Mouse (Mus musculus) left cerebral cortex, postnatal 4 days (tissue): ENCODE measurements around the gene Hes2. TPM values are rescaled to one million over a fixed set of nuclear protein-coding genes. Genes with fewer than 3 reads are reported as not detected.

Experiments used
- DNase-seq: peaks from one replicate; pipeline ENCODE4 v3.0.0-alpha.2; 2022
- intact Hi-C: fragments of 180-260 bp; cut with DNase I; formaldehyde crosslinking; loops from one replicate; pipeline ENCODE4 v1.15.1; 2025
- total RNA-seq, 2 experiments: library from RNA; stranded (reverse); gene quantifications; 2 replicates each; pipeline ENCODE4 v1.2.3; 2021

Gene Hes2
- total RNA-seq, 2 experiments from 2014 or later, result not detected

DNA sequence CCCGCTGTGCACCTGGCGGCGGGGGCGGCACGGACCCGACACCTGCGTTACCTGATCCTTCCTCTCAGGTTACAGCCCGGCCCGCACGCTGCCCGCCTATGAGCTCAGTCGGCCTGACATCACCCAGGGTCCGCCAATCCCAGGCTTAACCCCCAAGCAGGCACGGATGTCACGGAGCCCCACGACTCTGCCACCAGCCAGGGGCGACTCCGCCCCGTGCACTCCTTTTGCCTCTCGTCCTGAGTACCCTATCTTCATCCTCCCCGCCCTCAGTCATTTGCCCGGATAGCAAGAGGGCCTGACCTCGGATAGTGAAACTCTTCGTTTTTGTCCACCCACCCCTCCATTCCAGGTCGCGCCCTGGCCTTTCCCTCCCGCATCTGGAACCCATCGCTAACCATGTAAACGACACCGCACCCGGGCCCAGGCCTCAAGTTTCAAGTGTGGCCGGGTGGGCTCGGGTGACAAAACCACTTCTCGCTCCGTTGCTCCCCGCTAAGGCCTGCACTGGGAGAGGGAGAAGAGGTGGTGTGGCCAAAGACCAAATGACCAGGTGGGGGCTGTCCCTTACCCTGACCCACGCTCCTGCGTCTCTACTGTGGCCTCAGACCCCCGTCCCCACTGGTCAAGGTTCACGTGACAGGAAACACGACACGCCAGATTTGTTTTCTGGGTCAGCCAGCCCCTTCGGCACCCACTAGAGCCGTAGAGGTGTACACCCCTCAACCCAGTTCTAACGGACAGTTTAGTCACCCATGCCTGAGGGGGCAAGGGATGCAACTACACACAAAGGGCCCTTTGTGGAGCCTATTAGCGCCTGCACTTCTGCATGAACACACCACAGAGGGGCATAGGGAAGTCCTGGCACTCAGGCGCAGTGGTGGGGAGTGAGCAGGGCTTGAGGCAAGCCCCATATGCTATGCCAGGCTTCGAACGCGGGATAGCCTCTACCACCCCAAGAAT, 26.6 kb upstream of the Hes2 start:
- intact Hi-C loops, result no loop called here
- DNase-seq, result no peak

DNA sequence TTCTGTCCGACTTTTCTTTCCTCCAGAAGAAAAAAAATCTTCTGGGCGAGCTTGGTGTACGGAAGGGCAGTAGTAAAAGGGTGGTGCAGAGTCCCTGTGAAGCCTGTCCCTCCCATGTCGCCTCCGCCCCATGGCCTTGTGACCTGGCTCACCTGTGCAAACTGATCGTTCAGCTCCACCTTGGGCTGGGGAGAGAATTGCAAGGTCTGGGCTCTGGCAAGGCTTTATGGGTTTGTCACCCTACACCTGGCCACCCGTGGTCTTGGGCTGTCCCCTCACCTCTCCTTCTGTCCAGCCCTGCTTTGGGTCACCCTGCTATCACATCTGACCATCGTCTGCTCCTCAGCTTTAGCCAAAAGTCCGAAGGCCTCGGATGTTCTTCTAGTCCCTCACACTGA, 25.9 kb upstream of the Hes2 start:
- intact Hi-C loops, result no loop called here
- DNase-seq, result no peak

GRCm38 (mm10) chr4:152133213-152133612, 25.5 kb upstream of the Hes2 start:
- no peak for DNase-seq
- intact Hi-C loops, result no loop called here

DNA sequence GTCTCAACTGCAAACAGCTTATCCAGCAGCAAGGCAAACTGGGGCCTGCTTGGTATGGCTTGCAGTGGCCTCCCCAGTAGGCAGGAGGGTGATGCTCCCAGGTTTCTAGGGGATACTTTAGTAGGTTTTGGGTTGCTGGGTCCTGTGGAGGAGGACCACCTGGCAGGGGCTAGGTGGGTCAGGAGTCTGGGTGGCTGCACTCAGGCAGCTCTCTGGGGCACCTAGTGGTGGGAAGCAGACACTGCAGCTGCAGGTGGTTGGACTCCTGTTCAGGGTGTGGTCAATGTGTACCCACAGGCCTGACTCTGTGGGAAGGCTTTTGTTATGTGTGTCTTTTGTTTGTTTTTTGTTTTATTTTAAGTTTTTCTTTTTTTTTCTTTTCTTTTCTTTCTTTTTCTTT, 24.2 kb upstream of the Hes2 start:
- no peak for DNase-seq
- intact Hi-C loops, result no loop called here

DNA sequence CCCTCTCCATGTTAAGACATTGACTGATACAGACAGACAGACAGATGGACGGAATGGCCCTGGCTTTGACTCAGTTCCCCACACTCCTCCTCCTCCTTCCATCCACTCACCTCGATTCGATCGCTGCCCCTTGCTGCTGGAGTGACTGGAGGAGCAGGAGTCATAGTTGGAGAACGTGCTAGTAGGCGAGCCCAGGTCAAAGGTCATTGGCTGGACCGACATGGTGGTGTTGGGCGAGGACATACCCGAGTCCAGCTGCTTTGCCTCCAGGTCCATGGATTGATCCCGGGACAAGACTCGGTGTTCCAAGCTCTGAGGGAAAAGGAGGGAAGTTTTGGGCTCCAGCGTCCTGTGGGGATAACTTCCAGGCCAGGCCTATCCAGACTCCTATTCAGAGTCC, 23.3 kb upstream of the Hes2 start:
- intact Hi-C loops, result no loop called here
- no peak for DNase-seq

DNA sequence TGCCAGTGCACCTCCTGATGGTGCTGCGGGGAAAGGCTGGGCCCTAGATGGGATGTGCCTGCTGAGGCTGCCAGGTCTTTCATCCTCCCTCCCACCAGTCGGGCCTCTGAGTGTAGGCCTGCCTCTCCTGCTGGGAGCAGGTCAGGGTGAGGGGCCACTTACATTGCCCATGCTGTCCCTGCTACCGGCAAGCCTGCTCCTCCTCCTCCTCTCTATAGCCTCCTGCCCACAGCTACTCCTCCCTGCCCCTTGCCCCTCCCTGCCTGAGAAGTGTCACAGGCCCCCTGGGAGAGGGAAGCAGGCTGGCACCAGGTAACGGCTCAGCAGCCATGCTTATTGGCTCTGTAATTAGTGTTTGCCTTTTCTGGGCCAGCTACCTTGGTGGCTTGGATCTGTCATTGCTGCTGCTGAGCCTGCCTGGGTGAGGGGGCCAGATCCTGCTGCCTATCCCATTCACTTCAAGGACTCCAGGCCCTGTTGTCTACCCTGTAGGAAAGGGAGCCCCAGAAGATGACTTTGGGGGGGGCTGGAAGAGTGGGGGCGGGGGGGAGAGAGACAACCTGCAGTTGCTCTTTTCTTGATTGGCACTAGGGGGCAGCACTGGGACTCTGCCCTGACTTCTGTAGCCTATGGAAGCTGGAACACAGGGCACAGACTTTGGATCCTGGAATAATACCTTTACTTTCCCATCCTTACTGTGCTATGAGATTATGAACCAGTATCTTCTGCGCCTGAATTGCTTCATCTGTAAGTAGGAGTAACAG, 22.4 kb upstream of the Hes2 start:
- DNase-seq, result no peak
- intact Hi-C loops, result no loop called here

DNA sequence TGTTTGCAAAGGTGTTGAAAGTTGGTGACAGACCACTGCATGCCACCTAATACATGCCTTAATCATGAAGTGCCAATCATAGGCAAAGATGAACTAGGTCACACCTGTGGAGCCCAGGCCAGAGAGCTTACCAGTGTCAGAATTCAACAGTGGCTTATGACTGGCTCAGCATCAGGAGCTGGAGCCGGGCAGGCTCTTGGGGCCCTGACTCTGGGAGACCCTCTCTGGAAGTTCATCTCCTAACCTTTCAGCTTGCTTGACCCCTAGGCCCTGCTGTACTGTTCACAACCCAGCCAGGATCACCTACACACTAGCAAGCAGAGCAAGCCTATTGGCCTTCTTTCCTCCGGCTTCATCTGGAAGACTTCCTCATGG, 21.8 kb upstream of the Hes2 start:
- no peak for DNase-seq
- intact Hi-C loops, result no loop called here

GRCm38 (mm10) chr4:152138497-152139260, 20.0 kb upstream of the Hes2 start:
- intact Hi-C loops, result no loop called here
- DNase-seq, result peak; percentile 85

GRCm38 (mm10) chr4:152140441-152140840, 18.2 kb upstream of the Hes2 start:
- DNase-seq, result peak; percentile 54
- intact Hi-C loops, result no loop called here

- no peak for DNase-seq
- intact Hi-C loops, result no loop called here
Measured at GRCm38 (mm10) chr4:152141521-152142135, 17.0 kb upstream of the Hes2 start.

GRCm38 (mm10) chr4:152143632-152144031, 15.0 kb upstream of the Hes2 start:
- intact Hi-C loops, result no loop called here
- DNase-seq, result no peak

DNA sequence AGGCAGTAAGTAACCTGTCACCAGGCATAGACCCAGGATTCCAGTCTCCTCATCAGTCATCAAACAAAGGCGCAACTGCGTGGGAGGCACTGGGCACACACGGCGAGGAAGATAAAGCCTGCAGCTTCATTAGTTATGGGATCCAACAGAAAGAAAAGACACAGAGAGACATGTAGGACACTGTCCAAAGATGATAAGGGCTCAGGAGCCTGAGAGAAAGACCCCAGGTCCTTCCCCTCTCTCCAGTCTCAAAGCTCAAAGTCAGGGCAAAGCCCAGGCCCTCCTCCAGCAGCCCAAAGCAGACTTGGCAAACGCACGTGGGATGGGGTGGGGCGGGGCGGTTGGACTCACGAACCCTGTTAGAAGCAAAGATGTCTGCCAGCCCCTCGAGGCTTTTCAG, 13.2 kb upstream of the Hes2 start:
- intact Hi-C loops, result no loop called here
- no peak for DNase-seq

DNA sequence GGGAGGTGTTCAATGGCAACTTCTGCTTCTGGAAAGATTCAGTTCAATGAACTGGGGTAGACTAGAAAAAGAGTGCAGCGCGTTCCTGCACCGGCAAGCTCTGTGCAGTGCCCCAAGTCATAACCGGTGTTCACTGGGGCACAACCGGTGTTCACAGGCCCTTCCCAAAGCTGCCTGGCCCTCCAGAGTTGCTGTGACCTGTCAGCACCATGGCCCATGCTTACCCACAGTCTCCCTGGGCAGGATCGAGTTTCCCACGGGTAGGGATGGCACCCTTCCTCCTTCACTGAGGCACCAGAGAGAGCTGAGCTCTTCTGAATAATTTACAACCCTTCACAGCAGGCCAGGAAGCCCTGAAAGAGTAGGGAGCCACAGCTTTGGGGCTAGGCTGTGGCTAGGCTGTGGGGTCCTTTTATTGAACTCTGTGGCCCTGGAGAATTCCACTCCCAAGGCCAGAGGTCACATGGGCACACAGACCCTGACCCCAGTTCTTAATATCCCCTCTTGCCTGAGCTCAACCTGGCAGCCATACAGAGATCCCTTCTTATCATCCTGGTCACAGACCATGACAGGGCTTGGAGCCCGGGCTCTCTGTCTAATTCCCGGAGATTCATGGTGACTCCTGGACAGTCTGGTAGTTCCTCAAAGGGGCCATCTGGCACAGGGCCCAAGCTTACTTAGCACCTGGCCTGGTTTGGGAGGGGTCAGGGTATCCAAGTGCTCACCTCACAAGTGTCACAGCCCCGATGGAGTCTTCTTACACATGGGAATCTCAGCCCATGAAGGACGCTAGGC, 12.4 kb upstream of the Hes2 start:
- DNase-seq, result no peak
- intact Hi-C loops, result no loop called here

- DNase-seq, result no peak
- intact Hi-C loops, result no loop called here
Measured at GRCm38 (mm10) chr4:152150546-152150945, 8.1 kb upstream of the Hes2 start.

DNA sequence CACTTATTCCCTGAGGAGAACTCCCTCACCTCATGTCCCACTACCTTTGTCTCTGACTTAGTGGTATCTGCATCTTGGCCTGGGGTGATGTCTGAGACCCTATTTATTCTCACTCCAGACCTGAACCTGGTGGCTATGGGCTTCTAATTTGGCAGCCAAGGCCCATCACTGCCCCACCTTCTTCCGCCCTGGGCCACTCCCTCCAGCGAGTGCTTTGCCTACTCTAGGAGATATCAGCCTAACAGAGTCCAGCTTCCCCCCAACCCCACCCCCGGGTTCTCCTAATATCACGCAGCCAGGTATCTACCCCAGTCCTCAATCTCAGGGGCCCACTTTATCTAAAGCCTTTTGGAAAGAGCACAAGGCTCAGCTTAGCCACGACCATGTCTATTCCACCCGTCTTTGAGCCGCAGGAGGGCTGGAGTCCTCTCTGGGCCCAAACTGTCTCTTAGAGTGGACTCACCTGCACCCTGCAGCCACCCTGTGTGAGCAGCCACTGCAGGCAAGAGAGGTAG, 7.2 kb upstream of the Hes2 start:
- intact Hi-C loops, result no loop called here
- no peak for DNase-seq

- DNase-seq, result peak; percentile 54
- intact Hi-C loops, result no loop called here
Measured at GRCm38 (mm10) chr4:152151966-152152544, 6.6 kb upstream of the Hes2 start, which contains the start of gene Espn. TSS of gene Espn (minus strand) at chr4:152152371.

DNA sequence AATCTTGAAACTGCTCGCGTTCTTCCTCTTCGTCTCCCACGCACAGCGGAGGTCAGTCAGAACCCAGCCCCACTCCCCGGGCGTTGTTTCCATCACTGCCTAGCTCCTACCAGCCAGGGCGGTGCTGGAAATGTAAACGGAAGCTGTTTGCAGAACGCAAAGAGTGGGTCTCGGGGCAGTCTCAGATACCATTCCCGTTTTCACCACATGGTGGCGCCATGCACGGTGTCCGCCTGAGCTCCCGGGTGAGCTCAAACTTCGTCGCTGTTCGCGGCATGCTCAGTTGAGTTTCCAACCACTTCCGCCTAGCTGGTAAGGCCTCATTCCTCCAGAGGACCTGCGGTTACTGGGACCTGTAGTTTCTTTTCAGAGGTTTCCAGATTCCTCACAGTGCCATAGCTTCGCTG, 4.9 kb upstream of the Hes2 start:
- intact Hi-C loops, result no loop called here
- DNase-seq, result peak; percentile 81

- intact Hi-C loops, result no loop called here
Measured at GRCm38 (mm10) chr4:152155019-152155418, 3.6 kb upstream of the Hes2 start.

More at GRCm38 (mm10) chr4:152155019-152155418, 3.6 kb upstream of the Hes2 start:
- DNase-seq, result no peak
